Mouse (Mus musculus) cerebellum, postnatal 14 days (tissue): ENCODE measurements around the gene Rcan1.
A peak's percentile ranks its signal among the peaks of the same experiment; 100 is the strongest.

Experiments used
- DNase-seq, 2 experiments: peaks; one replicate each; pipeline ENCODE4 v3.0.0; 2021; ENCODE audit warnings: mixed read lengths in 2 of 2

The Rcan1 gene

DNA sequence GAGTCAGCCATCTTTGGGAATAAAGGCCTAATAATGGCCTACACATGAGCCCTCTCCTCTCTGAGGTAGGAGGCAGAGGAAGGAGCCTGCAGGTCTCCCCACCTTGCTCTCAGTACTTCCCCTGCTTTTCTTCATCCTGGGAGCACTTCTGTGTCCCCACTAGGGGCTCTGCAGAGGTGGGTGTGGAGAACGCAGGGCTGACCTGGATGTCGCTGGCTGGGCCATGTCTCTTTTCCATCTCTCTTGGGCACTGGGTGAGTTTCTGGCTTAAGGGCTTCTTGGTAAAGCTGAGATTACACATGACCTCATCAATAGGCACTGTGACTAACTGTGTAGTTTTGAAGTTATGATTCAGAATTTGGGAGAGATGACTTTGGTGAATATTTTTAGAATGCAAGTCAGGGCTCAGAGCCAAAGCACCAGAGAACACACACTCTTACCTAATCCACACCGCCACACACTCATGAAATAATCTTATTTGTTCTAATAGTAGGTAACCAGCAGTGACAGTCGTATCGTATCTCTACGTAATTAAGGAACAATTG, 72.0 kb downstream of the Rcan1 start:
- no peak for DNase-seq

- DNase-seq: no peak
Observed at GRCm38 (mm10) chr16:92397745-92398573, 72.7 kb downstream of the Rcan1 start.

- DNase-seq: no peak
Observed at GRCm38 (mm10) chr16:92393732-92394131, 76.9 kb downstream of the Rcan1 start.

GRCm38 (mm10) chr16:92387692-92388091, 83.0 kb downstream of the Rcan1 start:
- DNase-seq: no peak

GRCm38 (mm10) chr16:92385062-92385461, 85.6 kb downstream of the Rcan1 start:
- DNase-seq: peak; percentile 73 to 84

- DNase-seq: no peak
Observed at GRCm38 (mm10) chr16:92383412-92383811, 87.3 kb downstream of the Rcan1 start.

GRCm38 (mm10) chr16:92382508-92382907, 88.2 kb downstream of the Rcan1 start:
- DNase-seq: peak; percentile 76 to 78

DNA sequence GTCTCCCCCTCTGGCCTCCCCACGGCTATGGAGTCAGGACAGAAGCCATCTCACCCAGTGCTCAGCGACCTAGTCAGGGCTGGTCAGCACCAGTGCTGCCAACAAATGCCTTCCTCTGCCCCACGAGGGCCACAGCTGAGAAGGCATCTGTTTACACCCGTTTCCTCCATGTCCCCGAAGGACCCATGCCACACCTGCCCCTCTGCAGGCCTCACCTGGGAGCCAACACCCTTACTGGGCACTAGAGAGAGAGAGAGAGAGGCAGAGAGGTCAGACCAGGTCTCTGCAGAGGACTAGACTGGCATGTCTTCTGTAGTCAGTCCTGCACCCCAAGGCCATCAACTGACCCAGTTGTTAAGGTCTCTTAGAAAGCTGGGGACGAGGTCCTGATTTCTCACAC, 89.6 kb downstream of the Rcan1 start:
- DNase-seq: no peak

DNA sequence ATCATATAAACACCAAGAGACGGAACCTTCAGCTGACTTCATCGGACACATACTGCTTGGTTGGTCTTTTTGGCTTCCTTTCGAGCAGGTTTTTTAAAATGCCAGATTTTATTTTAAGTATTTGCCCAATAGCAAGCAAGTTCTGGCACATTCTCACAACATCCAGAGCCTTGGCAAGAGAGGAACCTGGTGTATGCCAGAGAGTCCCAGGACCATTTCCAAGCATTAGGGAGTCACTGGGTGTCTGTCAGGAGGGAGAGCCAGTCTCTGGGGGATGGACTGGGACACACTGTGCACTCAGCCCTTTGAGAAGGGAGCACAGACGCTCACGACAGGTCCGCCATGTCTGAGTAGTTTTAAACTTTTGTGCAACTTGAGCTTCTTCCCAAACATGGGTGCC, 93.7 kb downstream of the Rcan1 start:
- DNase-seq: no peak

GRCm38 (mm10) chr16:92371623-92372022, 99.0 kb downstream of the Rcan1 start:
- DNase-seq: peak; percentile 66 to 75

DNA sequence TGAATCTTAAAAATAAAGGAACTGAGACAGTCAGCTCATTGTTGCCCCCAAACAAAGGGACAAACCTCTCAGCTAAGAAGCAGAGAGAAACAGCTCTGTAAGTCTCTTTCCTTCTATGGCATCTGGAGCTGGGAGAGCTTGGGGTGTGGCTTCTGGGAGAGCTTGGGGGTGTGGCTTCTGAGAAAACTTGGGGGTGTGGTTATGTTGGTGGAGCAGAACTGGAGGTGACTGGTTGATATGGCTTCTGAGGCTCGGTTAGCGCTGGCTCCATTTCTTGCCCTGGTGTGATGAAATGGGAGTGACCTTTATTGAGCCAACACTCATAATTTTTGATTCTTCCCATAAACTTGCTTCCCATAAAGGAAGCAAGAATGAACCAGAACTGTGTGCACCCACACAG, 101.4 kb downstream of the Rcan1 start:
- DNase-seq: no peak

- DNase-seq: no peak
Observed at GRCm38 (mm10) chr16:92365477-92365876, 105.2 kb downstream of the Rcan1 start.

GRCm38 (mm10) chr16:92360711-92361110, 110.0 kb downstream of the Rcan1 start:
- peak in 1 of 2 experiments; percentile 63 for DNase-seq

- DNase-seq: no peak
Observed at GRCm38 (mm10) chr16:92359229-92359628, 111.4 kb downstream of the Rcan1 start, which contains the start of gene Kcne1. Gene Kcne1 (minus strand): TSS chr16:92359468.

- no peak for DNase-seq
Observed at GRCm38 (mm10) chr16:92358734-92359133, 111.9 kb downstream of the Rcan1 start.

DNA sequence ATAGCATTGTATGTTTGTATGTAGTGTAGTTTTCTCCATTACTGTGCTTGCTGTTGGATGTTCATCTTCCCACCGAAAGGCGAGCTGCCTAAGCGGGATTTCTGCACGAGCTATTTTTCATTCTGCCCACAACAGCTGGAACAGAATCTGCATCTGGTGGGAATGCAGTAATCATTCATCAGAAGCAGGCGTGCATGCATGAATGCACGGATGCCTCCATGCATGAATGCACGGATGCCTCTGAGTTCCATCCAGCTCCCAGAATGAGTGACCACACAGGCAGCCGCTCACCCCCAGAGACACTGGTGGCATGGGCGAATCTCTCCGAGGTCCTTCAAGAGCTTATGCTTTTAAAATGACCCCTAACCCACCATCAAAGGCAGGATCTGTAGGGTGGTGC, 113.1 kb downstream of the Rcan1 start:
- no peak for DNase-seq

DNA sequence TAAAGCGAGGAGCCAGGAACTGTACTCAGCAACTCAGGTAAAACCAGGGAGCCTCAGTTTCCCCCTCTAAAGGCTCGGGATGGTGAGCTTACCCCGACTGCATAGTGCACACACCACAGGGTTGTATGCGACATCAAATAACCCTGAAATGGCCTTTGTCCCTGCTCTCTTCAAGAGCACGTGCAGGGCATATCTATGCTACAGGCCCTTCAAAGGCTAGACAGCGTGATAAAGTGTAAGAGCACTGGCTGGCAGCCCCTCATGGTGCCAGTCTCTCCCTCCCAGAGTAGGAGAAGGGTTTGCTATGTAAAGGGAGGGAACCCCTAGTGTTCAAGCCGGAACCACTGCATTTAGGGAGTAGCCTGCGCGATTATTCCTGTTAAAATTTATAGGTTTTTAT, 113.6 kb downstream of the Rcan1 start:
- no peak for DNase-seq

DNA sequence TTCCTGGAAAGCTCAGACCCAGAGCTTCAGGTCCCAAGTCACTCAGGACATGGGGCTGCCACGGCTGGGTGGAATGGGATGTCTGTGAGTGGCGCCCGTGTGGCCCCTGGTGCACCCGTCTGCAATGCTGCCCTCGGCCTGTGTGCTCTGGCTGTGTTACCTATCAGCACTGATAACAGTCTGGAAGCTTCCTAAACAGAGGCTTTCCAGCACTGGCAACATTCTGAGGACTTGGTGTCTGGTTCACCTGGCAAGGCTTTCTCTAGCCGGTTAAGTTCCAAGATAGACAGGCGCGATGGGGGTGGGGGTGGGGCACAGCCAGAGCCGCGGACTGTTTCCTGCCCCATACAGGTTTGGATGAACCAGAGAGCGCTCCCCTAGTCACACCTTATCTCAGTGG, 114.7 kb downstream of the Rcan1 start:
- DNase-seq: no peak

GRCm38 (mm10) chr16:92355366-92355765, 115.3 kb downstream of the Rcan1 start:
- DNase-seq: no peak

- DNase-seq: no peak
Observed at GRCm38 (mm10) chr16:92353897-92354296, 116.8 kb downstream of the Rcan1 start.

DNA sequence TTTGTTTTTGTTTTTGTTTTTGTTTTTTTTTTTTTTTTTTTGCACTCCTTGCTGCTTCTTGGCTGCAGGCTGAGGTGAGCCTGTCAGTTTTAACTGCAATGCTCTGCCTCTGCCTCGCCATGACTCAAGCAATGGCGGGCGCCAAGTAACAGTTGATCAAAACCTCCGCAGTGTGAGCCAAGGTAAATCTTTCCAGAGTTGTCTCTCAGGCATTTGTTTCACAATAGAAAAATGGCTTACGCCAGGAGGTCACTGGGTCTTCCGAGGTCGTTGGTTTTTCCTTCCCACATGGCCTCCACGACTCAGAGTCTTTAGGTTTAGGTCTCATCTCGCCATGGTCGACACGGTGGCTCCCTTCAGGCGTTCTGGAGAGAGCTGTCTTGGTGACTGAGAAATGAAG, 117.4 kb downstream of the Rcan1 start:
- no peak for DNase-seq

DNA sequence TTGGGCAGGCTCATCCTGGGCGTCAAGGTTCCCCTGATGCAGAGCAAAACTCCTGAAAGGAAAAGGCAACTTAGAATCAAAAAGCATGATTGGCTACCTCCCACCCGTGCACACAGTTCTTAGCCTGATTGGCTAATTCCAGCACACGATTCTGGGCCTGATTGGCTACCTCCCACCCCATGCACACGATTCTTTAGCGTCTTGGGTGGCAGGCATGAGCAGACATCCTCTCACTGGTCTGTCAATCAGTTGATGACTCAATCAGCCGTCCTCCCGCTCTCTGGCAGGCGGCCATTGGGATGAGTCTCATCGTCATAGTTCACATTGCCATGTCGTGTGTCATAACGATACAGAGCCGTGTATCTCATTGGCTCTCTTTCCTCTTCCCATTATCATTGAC, 121.7 kb downstream of the Rcan1 start:
- DNase-seq: peak; percentile 84 to 90

- DNase-seq: peak in 1 of 2 experiments; percentile 69
Observed at GRCm38 (mm10) chr16:92346297-92346916, 124.3 kb downstream of the Rcan1 start.

- DNase-seq: no peak
Observed at GRCm38 (mm10) chr16:92345177-92345576, 125.5 kb downstream of the Rcan1 start.
